Mouse (Mus musculus): ENCODE data around the gene Wdr83. TPM values are rescaled to one million over a fixed set of nuclear protein-coding genes. Genes with fewer than 3 reads are reported as not detected.

Wdr83 gene
- total RNA-seq (2023): 10 to 100 TPM in 1 of 2 experiments, 1 to 10 TPM in 1; 8.9 to 14.2 TPM

GRCm38 (mm10) chr8:85081216-85081555 lies at the start of gene Wdr83:
Gene Wdr83, minus strand, starts transcription at chr8:85081306.

GRCm38 (mm10) chr8:85122995-85123394 lies 41.9 kb upstream of the Wdr83 start, which contains the start of gene Zfp791:
Gene Zfp791, minus strand, starts transcription at chr8:85123095.

GRCm38 (mm10) chr8:85083108-85083813 lies 2.2 kb upstream of the Wdr83 start, which contains the start of gene Man2b1:
Gene Man2b1, plus strand, starts transcription at chr8:85083270.

GRCm38 (mm10) chr8:85080532-85081215 lies 432 bp downstream of the Wdr83 start, which contains the start of gene Wdr83os:
Gene Wdr83os, plus strand, starts transcription at chr8:85080740.

GRCm38 (mm10) chr8:85071514-85072281 lies 9.4 kb downstream of the Wdr83 start, which contains the start of gene Dhps:
Gene Dhps, plus strand, starts transcription at chr8:85071757.

GRCm38 (mm10) chr8:85067982-85068381 lies 13.1 kb downstream of the Wdr83 start, which contains the start of gene Gm5741:
Gene Gm5741, minus strand, starts transcription at chr8:85067982.

GRCm38 (mm10) chr8:85059879-85060616 lies 21.1 kb downstream of the Wdr83 start, which contains the start of gene Fbxw9:
Gene Fbxw9, plus strand, starts transcription at chr8:85060055.

GRCm38 (mm10) chr8:85036718-85037365 lies 44.3 kb downstream of the Wdr83 start, which contains the start of gene Tnpo2:
Gene Tnpo2, plus strand, starts transcription at chr8:85036915.

GRCm38 (mm10) chr8:85026670-85027515 lies 54.2 kb downstream of the Wdr83 start, which contains the start of gene Trir:
Gene Trir, plus strand, starts transcription at chr8:85026823.

GRCm38 (mm10) chr8:85025098-85025932 lies 55.8 kb downstream of the Wdr83 start, which contains the start of gene Asna1:
Gene Asna1, minus strand, starts transcription at chr8:85025281.

Other genes with a start within 250 kb of the Wdr83 start
- 10 to 100 TPM in 1 of 2 experiments, 1 to 10 TPM in 1; 8.9 to 10.1 TPM for gene Gadd45gip1, start 249.8 kb downstream of the Wdr83 start, total RNA-seq (2023)
- 10 to 100 TPM; 52.4 to 52.7 TPM for gene Rad23a, start 240.6 kb downstream of the Wdr83 start, total RNA-seq (2023)
- gene Calr, start 234.4 kb downstream of the Wdr83 start, total RNA-seq (2023): 100 to 1,000 TPM; 632 to 634 TPM
- 10 to 100 TPM; 43.6 to 47.8 TPM for gene Farsa, start 224.3 kb downstream of the Wdr83 start, total RNA-seq (2023)
- 1 to 10 TPM; 4.1 to 5.1 TPM for gene Syce2, start 209.2 kb downstream of the Wdr83 start, total RNA-seq (2023)
- 1 to 10 TPM; 7.1 to 9.3 TPM for gene Gcdh, start 187.4 kb downstream of the Wdr83 start, total RNA-seq (2023)
- gene Klf1, start 179.4 kb downstream of the Wdr83 start, total RNA-seq (2023): not detected
- gene Dnase2a, start 172.7 kb downstream of the Wdr83 start, total RNA-seq (2023): 10 to 100 TPM; 61.0 to 66.0 TPM
- under 1 TPM; 0.29 to 0.33 TPM for gene Mast1, start 143.9 kb downstream of the Wdr83 start, total RNA-seq (2023)
- not detected for gene Rtbdn, start 134.3 kb downstream of the Wdr83 start, total RNA-seq (2023)
- not detected for gene Gm49661, start 111.9 kb downstream of the Wdr83 start, total RNA-seq (2023)
- 100 to 1,000 TPM; 104 to 107 TPM for gene Prdx2, start 111.7 kb downstream of the Wdr83 start, total RNA-seq (2023)
- gene Rnaseh2a, start 111.5 kb downstream of the Wdr83 start, total RNA-seq (2023): 10 to 100 TPM; 28.9 to 32.3 TPM
- 1,000 to 10,000 TPM; 1,590 to 1,695 TPM for gene Junb, start 102.6 kb downstream of the Wdr83 start, total RNA-seq (2023)
- 1 to 10 TPM; 2.8 to 3.2 TPM for gene Hook2, start 90.7 kb downstream of the Wdr83 start, total RNA-seq (2023)
- gene Best2, start 66.8 kb downstream of the Wdr83 start, total RNA-seq (2023): not detected
- gene Asna1, start 56.0 kb downstream of the Wdr83 start, total RNA-seq (2023): 10 to 100 TPM; 65.2 to 76.3 TPM
- 100 to 1,000 TPM; 154 to 166 TPM for gene Trir, start 54.5 kb downstream of the Wdr83 start, total RNA-seq (2023)
- gene Tnpo2, start 44.4 kb downstream of the Wdr83 start, total RNA-seq (2023): 10 to 100 TPM; 37.3 to 54.7 TPM
- 1 to 10 TPM; 4.2 to 6.3 TPM for gene Fbxw9, start 21.3 kb downstream of the Wdr83 start, total RNA-seq (2023)
- gene Gm5741, start 13.3 kb downstream of the Wdr83 start, total RNA-seq (2023): not detected
- gene Dhps, start 9.5 kb downstream of the Wdr83 start, total RNA-seq (2023): 10 to 100 TPM; 55.7 to 74.6 TPM
- 10 to 100 TPM; 53.5 to 54.8 TPM for gene Wdr83os, start 566 bp downstream of the Wdr83 start, total RNA-seq (2023)
- gene Man2b1, start 2.0 kb upstream of the Wdr83 start, total RNA-seq (2023): 100 to 1,000 TPM; 386 to 392 TPM
- gene Zfp791, start 41.8 kb upstream of the Wdr83 start, total RNA-seq (2023): 1 to 10 TPM in 1 of 2 experiments, under 1 TPM in 1; 0.39 to 1.0 TPM
- gene Cks1brt, start 70.6 kb upstream of the Wdr83 start, total RNA-seq (2023): not detected
- not detected for gene Olfr371, start 144.7 kb upstream of the Wdr83 start, total RNA-seq (2023)
- 10 to 100 TPM; 15.1 to 16.6 TPM for gene Orc6, start 218.3 kb upstream of the Wdr83 start, total RNA-seq (2023)
- 10 to 100 TPM; 91.7 to 93.7 TPM for gene Vps35, start 218.5 kb upstream of the Wdr83 start, total RNA-seq (2023)

Data from monocyte, adult 59 days (primary cell).